Mouse (Mus musculus): ENCODE data around the gene Prps2.

- no peak for TF ChIP-seq CEBPB (IDR thresholded peaks at IDR 0.05; ENCODE audit: low read depth)
- no peak for TF ChIP-seq USF1 (IDR thresholded peaks at IDR 0.05; ENCODE audit: low read depth)
- TF ChIP-seq MYOD1 (IDR thresholded peaks at IDR 0.05; ENCODE audit: control insufficient read depth, insufficient read length, low read depth): no peak
- no peak for TF ChIP-seq MYOG (IDR thresholded peaks at IDR 0.05; ENCODE audit: control insufficient read depth, extremely low read depth, insufficient read length)
These were observed 2.5 kb downstream of the Prps2 start for GRCm38 (mm10) chrX:167380073-167380472.
